Mouse (Mus musculus) cerebellum, adult (tissue): Measurements from ENCODE around the gene C1qtnf2.

ENCODE experiments used
- ATAC-seq: cut with Nextera tagmentation; 2 replicates; pipeline ENCODE4 v1.9.2; 2017; ENCODE audit warnings: mild to moderate bottlenecking, moderate library complexity, mixed read lengths; ENCODE audit not compliant: insufficient number of reproducible peaks, low FRiP score, low TSS enrichment

C1qtnf2 gene

GRCm38 (mm10) chr11:43474225-43474774 lies at the start of gene C1qtnf2:
C1qtnf2 (plus strand) TSS chr11:43474276.
- peak; percentile 45 for ATAC-seq

GRCm38 (mm10) chr11:43424386-43424785 lies 49.7 kb upstream of the C1qtnf2 start:
- no peak for ATAC-seq

- no peak for ATAC-seq
Measured at GRCm38 (mm10) chr11:43425166-43425709, 48.8 kb upstream of the C1qtnf2 start.

GRCm38 (mm10) chr11:43425824-43426413 lies 48.2 kb upstream of the C1qtnf2 start, which contains the start of gene Pttg1:
Pttg1 (minus strand) TSS chr11:43426251.
- ATAC-seq: peak; percentile 100

- ATAC-seq: peak; percentile 34
Measured at GRCm38 (mm10) chr11:43426414-43426884, 47.6 kb upstream of the C1qtnf2 start.

GRCm38 (mm10) chr11:43433254-43434023 lies 40.6 kb upstream of the C1qtnf2 start, which contains the start of gene Slu7:
Slu7 (plus strand) TSS chr11:43433744.
- peak; percentile 90 for ATAC-seq

GRCm38 (mm10) chr11:43434024-43434407 lies 40.1 kb upstream of the C1qtnf2 start:
- ATAC-seq: no peak

GRCm38 (mm10) chr11:43441121-43441520 lies 33.0 kb upstream of the C1qtnf2 start:
- ATAC-seq: no peak

- no peak for ATAC-seq
Measured at GRCm38 (mm10) chr11:43443183-43443582, 30.9 kb upstream of the C1qtnf2 start.

GRCm38 (mm10) chr11:43449916-43450315 lies 24.2 kb upstream of the C1qtnf2 start:
- no peak for ATAC-seq

GRCm38 (mm10) chr11:43451322-43451721 lies 22.8 kb upstream of the C1qtnf2 start:
- ATAC-seq: no peak

GRCm38 (mm10) chr11:43452266-43452665 lies 21.8 kb upstream of the C1qtnf2 start:
- no peak for ATAC-seq

- no peak for ATAC-seq
Measured at GRCm38 (mm10) chr11:43463204-43463603, 10.9 kb upstream of the C1qtnf2 start.

- ATAC-seq: no peak
Measured at GRCm38 (mm10) chr11:43470118-43470517, 4.0 kb upstream of the C1qtnf2 start.

- ATAC-seq: no peak
Measured at GRCm38 (mm10) chr11:43470881-43471820, 2.9 kb upstream of the C1qtnf2 start.

- no peak for ATAC-seq
Measured at GRCm38 (mm10) chr11:43473115-43473514, 961 bp upstream of the C1qtnf2 start.

GRCm38 (mm10) chr11:43473635-43474224 lies 346 bp upstream of the C1qtnf2 start:
- ATAC-seq: no peak

GRCm38 (mm10) chr11:43479376-43479775 lies 5.3 kb downstream of the C1qtnf2 start:
- no peak for ATAC-seq

- ATAC-seq: no peak
Measured at GRCm38 (mm10) chr11:43480561-43480960, 6.5 kb downstream of the C1qtnf2 start.
